Mouse (Mus musculus): Measurements from ENCODE around the gene Tpo. TPM values are rescaled to one million over a fixed set of nuclear protein-coding genes. Genes with fewer than 3 reads are reported as not detected.

Tpo gene
- polyA plus RNA-seq, 1 experiment from 2014 or later: not detected

DNA sequence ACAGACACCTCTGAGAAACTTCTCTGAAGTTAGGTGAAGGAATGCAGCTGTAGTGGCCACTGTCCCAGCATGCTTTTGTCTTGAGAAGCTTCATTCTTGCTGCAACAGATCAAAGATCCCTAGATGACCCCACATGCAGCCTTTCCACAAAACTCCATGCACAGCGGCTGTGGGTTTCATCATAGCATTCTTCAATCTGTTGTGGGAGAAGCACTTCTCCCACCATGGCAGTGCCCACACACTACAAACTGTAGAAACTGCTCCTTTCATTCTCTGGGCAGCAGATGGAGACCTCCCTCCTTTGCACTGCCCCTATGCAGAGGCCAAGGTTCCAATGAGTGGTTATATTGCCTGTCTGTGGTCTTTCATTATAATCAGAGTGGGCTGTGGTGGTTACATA lies 103.3 kb downstream of the Tpo start:
- Histone ChIP-seq H3K4me1 (0 out of 2 replicates have a peak, but pooled peaks cover 3% of the 10 kb centered on the region), H3K4me3 (no peak overlapping the region), H3K9me3 (replicated peaks) (no peaks in the 10 kb centered on the region), H3K27ac (no peak overlapping the region), H3K27me3 (ENCODE audit: low read depth, poor library complexity, severe bottlenecking) (no peaks in the 10 kb centered on the region), H3K36me3 (no peaks in the 10 kb centered on the region)
- DNase-seq (ENCODE audit: low spot score): no peak
- 93% methylated on average over 1 of the region's 1 CpGs for WGBS

DNA sequence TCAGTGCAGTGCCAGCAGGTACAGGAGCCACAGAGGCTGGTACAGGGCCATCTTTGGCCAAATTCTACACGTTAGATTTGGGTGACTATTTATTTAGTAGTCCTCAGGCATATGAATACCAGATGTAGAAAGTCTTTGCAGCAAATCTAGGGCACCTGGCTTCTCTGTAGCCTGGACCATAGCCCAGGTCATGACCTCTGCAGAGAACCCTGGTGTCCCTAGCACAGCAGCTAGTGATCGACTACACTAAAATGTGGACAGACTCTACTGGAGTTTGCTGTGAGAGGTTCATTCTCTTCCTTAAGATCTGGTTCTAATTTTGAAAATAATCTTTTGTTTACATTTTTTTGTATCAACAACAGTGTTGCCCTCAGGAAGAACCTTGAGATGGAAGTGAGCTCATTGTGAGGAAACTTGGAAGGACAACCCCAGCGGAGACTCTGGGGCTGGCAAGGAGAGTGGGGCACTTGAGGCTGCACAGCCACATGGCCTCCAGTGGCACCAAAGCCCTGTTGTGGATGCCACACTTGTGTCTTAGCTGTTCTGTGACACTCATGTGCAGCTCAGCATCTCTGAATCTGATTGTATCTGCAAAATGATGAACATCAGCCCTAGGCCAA lies 104.6 kb downstream of the Tpo start:
- Histone ChIP-seq H3K36me3 (peaks cover 1% of the 10 kb centered on the region; the same call in 1 of the 2 replicates), H3K4me3 (no peak overlapping the region), H3K27me3 (ENCODE audit: low read depth, poor library complexity, severe bottlenecking) (no peaks in the 10 kb centered on the region), H3K4me1 (0 out of 2 replicates have a peak, but pooled peaks cover 3% of the 10 kb centered on the region), H3K27ac (no peak overlapping the region), H3K9me3 (replicated peaks) (no peaks in the 10 kb centered on the region)
- WGBS: 68% methylated on average over 3 of the region's 3 CpGs
- DNase-seq (ENCODE audit: low spot score): no peak

DNA sequence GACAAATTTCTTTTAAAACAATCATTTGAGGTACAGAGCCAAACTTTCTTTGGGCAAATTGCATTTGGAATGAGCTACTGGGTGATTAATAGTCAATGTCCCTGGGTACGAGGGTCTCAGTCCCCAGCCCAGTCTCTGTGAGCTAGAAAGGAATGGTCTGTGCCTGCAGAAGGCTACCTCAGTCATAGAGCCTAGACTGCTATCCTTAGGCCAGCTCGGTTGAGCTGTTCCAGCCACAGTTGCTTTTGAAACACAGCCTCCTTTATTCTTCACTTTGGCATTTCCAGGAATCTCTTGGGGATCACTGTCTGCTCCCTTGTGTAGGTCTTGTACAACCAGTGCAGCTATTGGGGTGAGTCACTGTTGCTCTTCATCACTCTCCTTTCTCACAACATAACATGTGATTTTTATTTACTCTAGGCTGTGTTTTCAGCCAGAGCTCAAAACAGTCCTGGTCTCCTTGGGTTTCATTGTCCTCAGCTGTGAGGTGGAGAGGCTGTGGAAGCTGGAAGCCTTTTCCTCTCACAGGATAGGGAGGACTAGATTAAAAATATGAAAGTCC lies 108.1 kb downstream of the Tpo start:
- Histone ChIP-seq H3K27ac (no peak overlapping the region), H3K4me3 (no peak overlapping the region)

DNA sequence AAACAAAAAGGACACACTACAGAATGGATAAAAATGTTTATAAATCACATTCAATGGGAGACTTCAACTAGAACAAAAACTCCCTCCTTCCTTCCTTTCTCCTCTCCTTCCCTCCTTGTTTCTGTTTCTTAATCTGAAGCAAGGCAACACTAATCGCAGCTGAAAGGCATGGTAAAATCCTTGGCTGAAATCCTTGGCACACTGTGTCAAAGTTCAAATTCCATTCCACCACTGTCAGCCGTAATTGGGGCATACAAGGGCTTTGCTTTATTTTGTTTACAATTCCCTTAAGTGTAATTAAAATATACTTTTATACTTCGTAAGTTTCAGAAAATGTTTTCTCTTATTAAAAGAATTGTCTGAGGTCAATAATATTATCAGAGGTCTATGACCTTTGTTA lies 108.9 kb downstream of the Tpo start:
- Histone ChIP-seq H3K36me3 (peaks cover 22% of the 10 kb centered on the region), H3K4me1 (0 out of 2 replicates have a peak, but pooled peaks cover 3% of the 10 kb centered on the region), H3K27me3 (ENCODE audit: low read depth, poor library complexity, severe bottlenecking) (no peaks in the 10 kb centered on the region), H3K9me3 (replicated peaks) (no peaks in the 10 kb centered on the region), H3K27ac (no peak overlapping the region), H3K4me3 (no peak overlapping the region)
- WGBS: 62% methylated on average over 3 of the region's 3 CpGs
- no peak for DNase-seq (ENCODE audit: low spot score)

More for the DNA sequence above, 108.1 kb downstream of the Tpo start:
- Histone ChIP-seq H3K9me3 (replicated peaks) (no peaks in the 10 kb centered on the region), H3K27me3 (ENCODE audit: low read depth, poor library complexity, severe bottlenecking) (no peaks in the 10 kb centered on the region), H3K4me1 (0 out of 2 replicates have a peak, but pooled peaks cover 3% of the 10 kb centered on the region), H3K36me3 (peaks cover 14% of the 10 kb centered on the region)
- WGBS: 73% methylated on average over 2 of the region's 2 CpGs
- no peak for DNase-seq (ENCODE audit: low spot score)

DNA sequence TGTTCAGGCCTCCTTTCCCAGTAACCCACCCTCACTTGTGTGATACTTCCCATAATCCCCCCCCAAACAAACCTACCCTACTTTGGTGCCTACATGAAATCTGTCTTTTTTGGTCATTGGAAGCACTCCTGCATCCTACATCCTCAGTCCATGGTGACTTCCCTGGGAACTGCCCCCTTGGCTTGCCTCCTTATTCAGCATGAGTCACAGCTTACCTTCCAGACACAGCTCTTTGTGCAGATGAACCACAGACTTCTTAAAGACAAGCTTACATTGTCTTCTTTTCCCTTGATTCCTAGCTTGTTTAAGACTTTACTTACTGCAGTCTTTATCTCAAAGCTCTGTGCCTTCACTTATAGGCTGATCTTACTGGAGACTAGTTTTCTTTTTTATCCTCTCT lies 112.0 kb downstream of the Tpo start:
- no peak for DNase-seq (ENCODE audit: low spot score)
- Histone ChIP-seq H3K27ac (no peak overlapping the region), H3K36me3 (peaks cover 52% of the 10 kb centered on the region), H3K27me3 (ENCODE audit: low read depth, poor library complexity, severe bottlenecking) (no peaks in the 10 kb centered on the region), H3K4me3 (no peak overlapping the region), H3K4me1 (no peaks in the 10 kb centered on the region), H3K9me3 (replicated peaks) (no peaks in the 10 kb centered on the region)

DNA sequence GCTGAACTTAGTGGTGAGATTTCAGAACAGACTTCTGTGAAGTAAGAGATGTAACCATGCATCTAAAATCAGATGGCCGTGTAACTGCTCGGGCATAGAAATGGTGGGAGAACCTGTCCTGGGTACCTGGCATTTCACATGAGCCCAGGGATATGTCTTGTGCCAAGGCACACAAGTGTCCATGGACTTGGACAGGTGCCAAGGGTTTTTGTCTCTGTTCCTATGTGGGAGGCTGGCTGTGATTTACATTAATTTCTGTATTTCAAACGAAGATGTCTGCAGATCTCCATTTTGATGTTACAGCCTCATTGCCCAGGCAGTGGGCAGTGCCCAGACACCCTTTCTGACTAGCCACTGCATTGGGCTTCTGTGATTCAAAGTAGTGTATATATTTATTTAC lies 115.3 kb downstream of the Tpo start:
- WGBS: 97% methylated on average over 3 of the region's 3 CpGs
- H3K36me3 ChIP-seq: peaks cover 78% of the 10 kb centered on the region
- H3K4me3 ChIP-seq: no peak overlapping the region
- DNase-seq (ENCODE audit: low spot score): no peak
- no peak overlapping the region for H3K27ac ChIP-seq
- H3K4me1 ChIP-seq: no peaks in the 10 kb centered on the region
- H3K9me3 ChIP-seq (replicated peaks): no peaks in the 10 kb centered on the region
- H3K27me3 ChIP-seq (ENCODE audit: low read depth, poor library complexity, severe bottlenecking): no peaks in the 10 kb centered on the region

DNA sequence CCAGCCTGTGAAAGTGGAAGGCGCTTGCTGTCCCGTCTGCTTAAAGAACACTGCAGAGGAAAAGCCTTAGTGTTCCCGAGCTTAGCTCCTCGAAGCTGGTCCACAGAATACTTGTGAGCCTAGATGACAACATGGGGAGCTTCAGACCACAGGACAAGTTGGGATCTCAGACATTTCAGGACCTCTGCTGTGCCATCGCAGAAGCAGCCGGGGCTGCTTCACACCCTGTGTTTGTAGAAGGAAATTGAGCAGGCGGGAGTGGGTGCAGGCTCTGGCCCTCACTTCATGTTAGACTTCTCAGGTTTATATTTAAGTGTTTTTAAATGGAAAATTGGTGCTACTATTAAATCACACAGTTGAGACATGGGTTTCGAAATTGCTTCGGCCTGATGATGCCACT lies 116.9 kb downstream of the Tpo start:
- peaks cover 92% of the 10 kb centered on the region for H3K36me3 ChIP-seq
- WGBS: 93% methylated on average over 9 of the region's 9 CpGs

DNA sequence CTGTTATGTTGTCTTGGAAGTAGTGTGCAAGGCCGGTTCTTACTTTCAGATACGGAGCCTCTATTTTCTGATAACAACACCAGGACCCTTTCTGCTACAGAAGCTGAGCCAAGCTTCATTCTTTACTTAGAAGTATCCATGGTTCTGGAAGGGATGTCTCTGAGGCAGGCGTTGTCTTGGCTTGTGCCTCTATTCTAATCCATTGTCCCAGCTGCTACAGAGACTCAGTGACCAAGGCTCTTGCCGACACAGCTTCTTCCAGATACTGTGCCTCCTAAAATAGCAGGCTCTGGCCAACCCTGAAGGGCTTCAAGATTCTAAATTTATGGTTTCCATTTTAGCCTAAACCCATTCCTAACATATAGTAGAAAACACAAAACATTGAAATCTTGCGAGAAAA lies 123.7 kb downstream of the Tpo start:
- Histone ChIP-seq H3K27ac (no peak overlapping the region), H3K27me3 (ENCODE audit: low read depth, poor library complexity, severe bottlenecking) (no peaks in the 10 kb centered on the region), H3K4me3 (no peak overlapping the region), H3K9me3 (replicated peaks) (no peaks in the 10 kb centered on the region), H3K4me1 (no peaks in the 10 kb centered on the region), H3K36me3 (peaks cover 98% of the 10 kb centered on the region)
- no peak for DNase-seq (ENCODE audit: low spot score)
- 90% methylated on average over 5 of the region's 5 CpGs for WGBS

More for the DNA sequence above, 116.9 kb downstream of the Tpo start:
- Histone ChIP-seq H3K27ac (no peak overlapping the region), H3K9me3 (replicated peaks) (no peaks in the 10 kb centered on the region), H3K4me3 (no peak overlapping the region), H3K27me3 (ENCODE audit: low read depth, poor library complexity, severe bottlenecking) (no peaks in the 10 kb centered on the region), H3K4me1 (no peaks in the 10 kb centered on the region)
- no peak for DNase-seq (ENCODE audit: low spot score)

DNA sequence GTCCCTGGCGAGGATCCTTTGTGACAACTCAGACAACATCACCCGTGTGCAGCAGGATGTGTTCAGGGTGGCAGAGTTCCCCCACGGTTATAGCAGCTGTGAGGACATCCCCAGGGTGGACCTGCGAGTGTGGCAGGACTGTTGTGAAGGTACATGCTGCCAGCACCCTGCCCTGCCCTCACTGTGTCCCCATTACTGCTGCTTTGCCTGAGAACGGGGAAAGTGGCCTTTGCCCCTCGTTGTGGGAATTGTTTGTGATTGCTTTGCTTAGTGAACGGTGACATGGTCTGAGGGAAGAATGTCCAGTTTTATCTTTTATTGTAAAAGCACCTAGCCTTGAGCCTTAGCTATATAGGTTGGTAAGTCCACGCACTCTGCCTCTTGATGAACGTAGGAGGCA lies 125.8 kb downstream of the Tpo start:
- H3K27ac ChIP-seq: no peak overlapping the region
- no peaks in the 10 kb centered on the region for H3K9me3 ChIP-seq (replicated peaks)
- no peaks in the 10 kb centered on the region for H3K27me3 ChIP-seq (ENCODE audit: low read depth, poor library complexity, severe bottlenecking)
- H3K4me1 ChIP-seq: no peaks in the 10 kb centered on the region
- H3K4me3 ChIP-seq: no peak overlapping the region
- peaks cover 98% of the 10 kb centered on the region for H3K36me3 ChIP-seq
- DNase-seq (ENCODE audit: low spot score): no peak
- 89% methylated on average over 9 of the region's 9 CpGs for WGBS

Other genes with a start within 250 kb of the Tpo start
- gene Pxdn, start 195.0 kb downstream of the Tpo start, polyA plus RNA-seq (2016; fragmentation: Nextera tagmentation; extraction: Ambion mirVana): 108 and 137 TPM in 2 replicates
- 0.31 and 0.58 TPM in 2 replicates for gene Sntg2, start 240.8 kb upstream of the Tpo start, polyA plus RNA-seq (2016; fragmentation: Nextera tagmentation; extraction: Ambion mirVana)